Mouse (Mus musculus) lung, postnatal 36 days (tissue): Measurements from ENCODE around the gene Dpm1.

Experiments
- DNase-seq: peaks from one replicate; pipeline ENCODE4 v3.0.0; 2022; ENCODE audit warnings: mixed read lengths

The Dpm1 gene

DNA sequence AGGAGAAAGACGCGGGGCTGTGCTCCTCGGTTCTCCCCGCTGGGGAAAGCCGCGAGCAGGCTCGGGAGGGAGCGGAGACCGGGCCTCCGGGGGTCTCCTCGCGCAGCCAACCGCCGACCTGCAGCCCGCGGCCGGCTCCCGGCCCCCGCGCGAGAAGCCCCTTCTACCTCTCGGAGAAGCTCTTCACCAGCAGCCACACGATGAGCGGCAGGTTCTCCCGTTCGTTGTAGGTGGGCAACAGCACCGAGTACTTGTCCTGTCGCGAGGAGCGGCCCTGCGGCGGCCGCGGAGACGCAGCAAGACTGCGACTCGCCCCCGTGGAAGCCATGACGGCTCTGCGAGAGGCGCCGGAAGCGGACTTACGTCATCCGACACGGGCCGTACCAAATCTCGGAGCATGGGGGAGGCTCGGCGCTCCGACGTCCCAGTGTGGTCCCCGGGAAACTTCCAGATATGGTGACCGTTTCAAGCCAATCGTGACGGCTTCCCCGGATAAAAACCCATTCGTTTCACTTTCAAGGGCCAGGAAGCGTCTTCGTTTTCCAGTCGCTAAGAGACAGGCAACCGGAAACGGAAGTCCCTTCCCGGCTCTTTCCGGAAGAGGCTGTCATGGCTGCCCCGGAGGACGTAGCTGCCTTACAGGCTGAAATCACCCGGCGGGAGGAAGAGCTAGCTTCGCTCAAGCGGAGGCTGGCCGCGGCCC is at the start of gene Dpm1, which contains the start of the genes Gm20716 and Mocs3:
Gene Dpm1 (minus strand): TSS at position 566 of the 703 bp plus-strand sequence.
Gene Gm20716 (minus strand): TSS at position 339 of the 703 bp plus-strand sequence.
Gene Mocs3 (plus strand): TSS at position 597 of the 703 bp plus-strand sequence.
- peak; percentile 89 for DNase-seq

- DNase-seq: peak; percentile 77
Measured at GRCm38 (mm10) chr2:168274374-168274935, 44.1 kb upstream of the Dpm1 start.

GRCm38 (mm10) chr2:168273387-168273786 is 43.0 kb upstream of the Dpm1 start:
- DNase-seq: no peak

- peak; percentile 43 for DNase-seq
Measured at GRCm38 (mm10) chr2:168268033-168268432, 37.6 kb upstream of the Dpm1 start.

DNA sequence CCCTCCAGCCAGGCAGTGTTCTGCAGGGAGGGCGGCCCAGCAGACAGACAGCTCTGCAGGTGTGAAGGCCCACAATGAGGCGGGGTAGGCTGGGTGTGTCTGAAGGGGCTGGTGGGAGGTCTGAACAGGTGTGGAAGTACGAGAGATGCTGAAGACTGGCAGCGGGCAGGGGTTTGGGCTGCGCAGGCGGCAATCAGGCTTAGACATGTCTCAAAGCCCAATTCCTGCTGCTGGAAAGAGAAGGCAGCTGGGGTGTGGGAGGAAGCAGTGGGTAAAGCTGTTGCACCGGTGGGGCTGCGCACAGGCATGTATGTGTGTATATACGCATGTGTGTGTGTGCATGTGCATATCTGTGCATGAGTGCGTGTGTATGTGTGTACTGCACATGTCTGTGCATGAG is 30.5 kb upstream of the Dpm1 start:
- DNase-seq: no peak

GRCm38 (mm10) chr2:168260124-168260523 is 29.7 kb upstream of the Dpm1 start:
- no peak for DNase-seq

DNA sequence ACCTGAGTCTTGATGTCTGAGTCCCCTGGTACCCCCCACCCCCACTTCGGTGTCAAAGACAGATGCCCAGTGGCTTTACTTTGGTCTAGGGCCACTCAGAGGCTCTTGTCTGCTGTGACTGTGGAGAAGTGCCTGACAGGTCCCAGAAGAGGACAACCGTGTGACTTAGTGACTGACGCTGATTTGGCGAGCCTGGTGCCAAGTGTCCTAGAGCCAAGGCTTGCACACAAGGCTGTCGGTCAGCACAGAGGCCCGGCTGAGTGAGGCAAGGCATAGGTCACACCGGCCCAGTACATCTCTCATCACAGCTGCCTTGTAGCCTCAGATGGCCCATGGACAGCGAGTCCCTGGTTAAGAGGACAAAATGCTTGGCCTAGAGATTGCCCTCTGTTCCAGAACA is 28.7 kb upstream of the Dpm1 start:
- no peak for DNase-seq

DNA sequence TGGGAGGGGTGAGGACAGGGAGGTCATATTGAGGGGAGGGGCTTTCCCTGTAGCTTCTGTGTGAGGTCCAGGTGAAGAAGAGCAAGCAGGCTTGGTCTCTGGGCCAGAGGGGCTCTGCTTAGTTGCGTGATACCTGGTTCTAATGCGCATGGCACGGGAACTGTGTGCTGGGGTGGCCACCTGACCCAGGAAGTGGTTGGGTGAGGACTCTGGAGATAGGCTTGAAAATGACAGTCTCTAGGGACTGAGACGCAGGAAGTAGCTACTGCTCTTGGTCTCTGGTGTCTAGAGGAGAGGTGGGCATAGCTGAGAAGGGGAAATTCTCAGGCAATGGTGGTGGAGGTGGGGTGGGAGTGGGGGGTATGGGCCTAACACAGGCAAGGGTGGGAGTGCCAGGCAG is 26.8 kb upstream of the Dpm1 start:
- peak; percentile 3 for DNase-seq

GRCm38 (mm10) chr2:168256506-168256905 is 26.1 kb upstream of the Dpm1 start:
- no peak for DNase-seq

- DNase-seq: no peak
Measured at GRCm38 (mm10) chr2:168253822-168254221, 23.4 kb upstream of the Dpm1 start.

DNA sequence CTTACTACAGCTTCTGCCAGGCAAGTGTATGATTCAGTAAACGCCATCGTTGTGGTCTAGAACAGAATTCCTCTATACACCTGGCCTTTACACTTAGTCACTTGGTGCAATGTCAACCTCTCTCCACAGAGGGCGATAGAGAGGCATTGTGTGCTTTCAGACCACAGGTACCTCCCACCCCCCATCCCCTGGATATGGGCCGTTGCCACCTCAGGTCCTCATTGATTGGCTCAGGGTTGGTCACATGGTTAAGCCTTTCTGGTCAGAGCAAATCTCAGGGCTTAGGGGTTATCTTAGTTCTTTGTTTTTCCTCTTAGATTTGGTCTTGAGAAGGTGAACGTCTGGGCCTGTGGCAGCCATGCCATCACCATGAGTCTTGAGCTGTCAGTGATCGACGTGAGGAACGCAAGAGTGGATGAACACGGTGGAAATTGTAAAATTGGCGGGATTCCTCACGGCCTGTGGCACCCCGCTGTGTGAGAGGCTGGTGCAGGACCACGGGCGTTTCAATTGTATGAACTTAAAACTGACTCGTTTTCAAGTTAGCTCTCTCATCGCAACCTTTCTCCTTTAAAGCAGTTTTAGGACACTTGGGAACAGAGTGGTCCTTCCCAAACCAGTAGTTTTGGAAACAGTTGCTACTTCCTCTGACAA is 22.4 kb upstream of the Dpm1 start:
- peak; percentile 58 for DNase-seq

- DNase-seq: peak; percentile 94
Measured at GRCm38 (mm10) chr2:168250270-168250669, 19.9 kb upstream of the Dpm1 start.

DNA sequence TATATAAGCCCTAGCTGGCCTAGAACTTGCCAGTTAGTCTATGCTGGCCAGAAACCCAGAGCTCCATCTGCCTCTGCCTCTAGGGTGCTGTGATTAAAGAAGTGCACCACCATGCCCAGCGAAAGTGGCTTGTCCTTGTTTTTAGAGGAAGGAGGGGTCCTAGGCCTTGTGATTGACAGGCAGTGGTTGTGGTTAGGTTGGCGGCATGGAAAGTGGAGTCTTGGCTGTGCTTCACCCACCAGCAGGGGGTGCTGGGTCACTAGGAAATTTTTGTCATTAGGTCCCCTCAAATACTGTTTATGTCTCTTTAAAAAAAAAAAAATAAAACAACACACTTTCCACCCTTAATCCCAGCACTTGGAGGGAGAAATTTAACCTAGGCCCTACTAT is 18.5 kb upstream of the Dpm1 start:
- peak; percentile 4 for DNase-seq

DNA sequence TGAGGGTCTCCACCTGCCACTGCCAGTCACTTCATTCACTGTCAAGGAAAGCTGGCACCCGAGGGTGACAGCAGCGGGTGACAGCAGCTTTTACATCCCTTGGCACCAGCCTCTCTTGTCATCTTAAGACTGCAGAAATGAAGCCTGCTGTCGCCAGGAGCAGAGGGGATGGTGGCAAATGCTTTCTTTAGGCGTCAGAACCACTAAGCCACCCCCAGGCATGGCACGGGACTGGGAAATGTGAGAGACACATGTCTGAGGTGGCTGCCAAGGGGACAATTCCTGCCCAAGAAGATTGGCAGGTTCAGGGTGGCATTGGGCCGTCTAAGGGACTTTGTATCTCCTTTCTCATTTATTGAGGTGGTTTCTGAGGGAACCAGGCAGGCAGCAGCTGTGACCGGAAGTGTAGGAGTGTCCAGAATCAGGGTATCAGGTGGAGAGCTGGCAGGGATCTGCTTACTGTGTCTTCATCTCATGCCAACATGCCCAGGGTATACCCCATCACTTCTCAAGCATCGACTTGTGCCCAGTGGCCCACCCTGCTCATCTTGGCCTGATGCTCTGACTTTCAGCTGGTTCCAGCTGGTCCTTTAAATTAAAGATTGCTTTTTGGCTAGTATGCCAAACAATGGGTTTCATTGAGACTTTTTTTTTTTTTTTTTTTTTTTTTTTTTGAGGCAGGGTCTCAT is 17.9 kb upstream of the Dpm1 start:
- DNase-seq: no peak

DNA sequence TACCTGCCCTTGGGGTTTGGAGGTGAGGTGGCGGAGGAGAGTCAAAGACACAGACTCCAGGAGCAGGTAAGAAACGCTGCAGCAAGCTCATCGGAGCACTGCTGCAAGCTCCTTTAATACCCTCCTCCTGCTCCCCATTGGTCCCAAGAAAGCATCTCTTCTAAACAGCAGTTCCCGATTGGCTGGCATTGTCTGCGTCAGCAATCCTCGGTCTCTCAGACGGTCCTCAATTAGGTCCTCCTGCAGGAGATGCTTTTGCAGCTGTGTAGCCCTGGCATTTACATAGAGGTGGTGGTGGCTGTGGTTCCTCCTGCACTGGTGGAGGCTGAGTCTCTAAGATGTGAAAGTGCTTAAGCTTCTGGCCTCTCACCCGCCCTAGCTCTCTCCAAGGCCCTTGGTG is 15.2 kb upstream of the Dpm1 start:
- no peak for DNase-seq

DNA sequence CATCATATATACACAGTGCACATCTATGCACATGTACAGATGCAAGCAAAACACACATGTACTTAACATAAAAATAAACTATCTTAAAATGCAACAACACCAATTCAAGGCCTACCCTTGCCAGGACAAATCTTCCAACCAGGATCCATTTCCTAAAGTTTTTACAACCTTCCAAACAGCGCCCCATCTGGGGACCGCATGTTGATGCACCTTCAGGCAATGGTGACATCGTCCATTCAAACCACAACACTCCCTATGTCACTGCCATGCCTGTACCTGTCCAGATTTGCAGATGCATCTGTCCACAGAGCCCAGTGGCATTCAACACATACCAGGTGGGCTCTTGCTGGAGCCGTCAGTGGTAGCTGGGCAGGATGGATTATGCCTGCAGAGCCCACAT is 12.9 kb upstream of the Dpm1 start:
- DNase-seq: no peak

DNA sequence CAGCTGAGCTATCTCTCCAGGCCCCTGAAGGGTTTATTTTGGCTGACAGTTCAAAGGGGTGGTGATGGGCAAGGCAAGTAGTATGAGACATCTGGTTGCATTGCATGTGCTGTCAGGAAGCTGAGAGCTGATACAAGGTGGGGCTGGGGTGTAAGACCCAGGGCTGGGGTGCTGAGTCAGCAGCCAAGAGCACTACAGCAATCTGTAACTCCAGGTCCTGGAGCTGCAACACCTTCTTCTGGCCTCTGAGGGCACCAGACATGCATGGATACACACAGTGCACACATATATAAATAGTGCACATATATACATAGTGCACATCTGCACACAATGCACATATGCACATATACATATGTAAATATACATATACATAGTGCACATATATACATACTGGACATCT is 12.4 kb upstream of the Dpm1 start:
- DNase-seq: peak; percentile 4

DNA sequence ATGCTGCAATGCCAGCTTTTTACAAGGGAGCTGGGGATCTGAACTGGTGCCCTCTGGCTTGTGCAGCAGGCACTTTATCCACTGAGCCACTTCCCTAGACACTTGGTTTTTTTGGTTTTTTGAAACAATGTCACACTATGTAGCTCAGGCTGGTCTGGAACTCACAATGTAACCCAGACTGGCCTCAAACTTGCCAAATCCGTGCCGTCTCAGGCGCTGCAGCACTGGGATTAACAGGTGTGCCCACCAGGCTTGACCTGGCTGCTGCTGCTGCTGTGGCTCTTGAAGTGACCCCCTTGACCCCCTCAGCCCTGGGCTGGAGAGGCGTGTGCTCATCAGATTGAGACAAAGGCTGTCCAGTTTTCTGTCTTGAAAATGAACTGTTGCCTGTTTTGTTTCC is 7.9 kb upstream of the Dpm1 start:
- no peak for DNase-seq

GRCm38 (mm10) chr2:168233286-168233685 is 2.9 kb upstream of the Dpm1 start:
- no peak for DNase-seq

- DNase-seq: no peak
Measured at GRCm38 (mm10) chr2:168231471-168231829, 1.1 kb upstream of the Dpm1 start.

GRCm38 (mm10) chr2:168230773-168231470 is 531 bp upstream of the Dpm1 start:
- DNase-seq: peak; percentile 2

- DNase-seq: peak; percentile 40
Measured at GRCm38 (mm10) chr2:168229116-168230025, 1.0 kb downstream of the Dpm1 start.
